Mouse (Mus musculus): Measurements from ENCODE around the gene Nol7. TPM values are rescaled to one million over a fixed set of nuclear protein-coding genes. Genes with fewer than 3 reads are reported as not detected.

Gene Nol7
- total and polyA plus RNA-seq, 3 experiments = 165 to 329 (median 260) TPM

GRCm38 (mm10) chr13:43415249-43415648 lies 17.1 kb downstream of the Nol7 start:
- dilution Hi-C loops (cut with MboI; ENCODE audit: extremely low pct_ligation_motif_present, extremely low pct_unique_long_range_greater_than_20kb, low sequenced_read_pairs) = no loop called here
- Histone ChIP-seq H3K27me3 (replicated peaks) (no peaks in the 10 kb centered on the region), H3K4me2 (ENCODE audit: insufficient read depth, low read depth, poor library complexity, severe bottlenecking) (no peak overlapping the region), H3K36me3 (replicated peaks in 1 of 2; ENCODE audit: control insufficient read depth in 1 of 2, insufficient read depth in 1 of 2, low read length in 1 of 2) (peaks cover 45 to 84% of the 10 kb centered on the region in 2 experiments), H3K9ac (ENCODE audit: insufficient read depth, low read depth) (no peak overlapping the region), H3K79me2 (replicated peaks; ENCODE audit: control insufficient read depth, extremely low read depth, insufficient read depth, poor library complexity, severe bottlenecking) (no peaks in the 10 kb centered on the region), H3K4me1 (ENCODE audit: control insufficient read depth in 1 of 2, insufficient read depth in 2 of 2) (peaks cover 0 to 10% of the 10 kb centered on the region in 2 experiments; a peak in 2 of 4 replicates), H3K27ac (ENCODE audit: insufficient read depth, low read depth) (no peak overlapping the region), H3K4me3 (replicated peaks in 1 of 3; ENCODE audit: low read depth in 2 of 3, low read length in 2 of 3, poor library complexity in 1 of 3) (no peak overlapping the region), H3K9me3 (replicated peaks; ENCODE audit: low read length) (no peaks in the 10 kb centered on the region)
- in situ Hi-C loops (cut with MboI; ENCODE audit: low pct_ligation_motif_present, low pct_unique_long_range_greater_than_20kb, low sequenced_read_pairs) = no loop called here
- no peak for DNase-seq (ENCODE audit: extremely low read depth)
- TF ChIP-seq CHD1 (IDR thresholded peaks at IDR 0.05; ENCODE audit: low read depth, low read length) (no peak), NELFE (IDR thresholded peaks at IDR 0.05; ENCODE audit: low read depth, low read length) (no peak), ZKSCAN1 (IDR thresholded peaks at IDR 0.05; ENCODE audit: borderline replicate concordance, low read depth, low read length) (no peak), GABPA (IDR thresholded peaks at IDR 0.05; ENCODE audit: insufficient replicate concordance, low read depth, low read length) (no peak), JUN (IDR thresholded peaks at IDR 0.05; ENCODE audit: insufficient read depth, low read depth, low read length) (no peak), KAT2A (IDR thresholded peaks at IDR 0.05; ENCODE audit: insufficient replicate concordance, low read length) (no peak), TBP (conservative IDR thresholded peaks at IDR 0.05; ENCODE audit: low read depth, low read length) (no peak), USF2 (conservative IDR thresholded peaks at IDR 0.05; ENCODE audit: low read depth, low read length) (no peak), RCOR1 (conservative IDR thresholded peaks at IDR 0.05; ENCODE audit: low read depth, low read length) (no peak), RAD21 (IDR thresholded peaks at IDR 0.05; ENCODE audit: low read depth, low read length) (no peak)

GRCm38 (mm10) chr13:43428436-43428835 lies 30.2 kb downstream of the Nol7 start:
- Histone ChIP-seq H3K36me3 (replicated peaks in 1 of 2; ENCODE audit: control insufficient read depth in 1 of 2, insufficient read depth in 1 of 2, low read length in 1 of 2) (peaks cover 5 to 40% of the 10 kb centered on the region in 2 experiments), H3K9me3 (replicated peaks; ENCODE audit: low read length) (no peaks in the 10 kb centered on the region), H3K9ac (ENCODE audit: insufficient read depth, low read depth) (no peak overlapping the region), H3K27ac (ENCODE audit: insufficient read depth, low read depth) (no peak overlapping the region), H3K4me1 (ENCODE audit: control insufficient read depth in 1 of 2, insufficient read depth in 2 of 2) (peaks cover 3 to 20% of the 10 kb centered on the region in 2 experiments; a peak in 3 of 4 replicates), H3K79me2 (replicated peaks; ENCODE audit: control insufficient read depth, extremely low read depth, insufficient read depth, poor library complexity, severe bottlenecking) (no peaks in the 10 kb centered on the region), H3K4me2 (ENCODE audit: insufficient read depth, low read depth, poor library complexity, severe bottlenecking) (no peak overlapping the region), H3K4me3 (replicated peaks in 1 of 3; ENCODE audit: low read depth in 2 of 3, low read length in 2 of 3, poor library complexity in 1 of 3) (no peak overlapping the region), H3K27me3 (replicated peaks) (no peaks in the 10 kb centered on the region)
- DNase-seq (ENCODE audit: extremely low read depth) = no peak
- TF ChIP-seq MAZ (IDR thresholded peaks at IDR 0.05; ENCODE audit: low read depth, low read length) (no peak), POLR2A (IDR thresholded peaks at IDR 0.05; ENCODE audit: low read depth, low read length) (no peak), TBP (conservative IDR thresholded peaks at IDR 0.05; ENCODE audit: low read depth, low read length) (no peak), SIN3A (IDR thresholded peaks at IDR 0.05; ENCODE audit: low read length) (no peak), HCFC1 (IDR thresholded peaks at IDR 0.05; ENCODE audit: low read depth, low read length) (no peak), TCF12 (IDR thresholded peaks at IDR 0.05; ENCODE audit: low read depth, low read length) (no peak), BHLHE40 (IDR thresholded peaks at IDR 0.05; ENCODE audit: low read depth, low read length) (no peak), JUND (conservative IDR thresholded peaks at IDR 0.05; ENCODE audit: low read depth, low read length) (no peak), USF2 (conservative IDR thresholded peaks at IDR 0.05; ENCODE audit: low read depth, low read length) (no peak), MAFK (IDR thresholded peaks at IDR 0.05; ENCODE audit: insufficient replicate concordance, low read length) (no peak), KAT2A (IDR thresholded peaks at IDR 0.05; ENCODE audit: insufficient replicate concordance, low read length) (no peak), RAD21 (IDR thresholded peaks at IDR 0.05; ENCODE audit: low read depth, low read length) (no peak), EP300 (IDR thresholded peaks at IDR 0.05; ENCODE audit: low read length) (no peak), ETS1 (conservative IDR thresholded peaks at IDR 0.05; ENCODE audit: low read depth, low read length) (no peak), MEF2A (IDR thresholded peaks at IDR 0.05; ENCODE audit: borderline replicate concordance, low read depth, low read length) (no peak), USF1 (IDR thresholded peaks at IDR 0.05; ENCODE audit: low read depth, low read length) (no peak), PAX5 (IDR thresholded peaks at IDR 0.05; ENCODE audit: low read length) (no peak), RCOR1 (conservative IDR thresholded peaks at IDR 0.05; ENCODE audit: low read depth, low read length) (no peak), NRF1 (IDR thresholded peaks at IDR 0.05; ENCODE audit: low read depth, low read length) (no peak)
- in situ Hi-C loops (cut with MboI; ENCODE audit: low pct_ligation_motif_present, low pct_unique_long_range_greater_than_20kb, low sequenced_read_pairs) (loop anchor here (10.0 kb wide), 1 partner anchor 64 kb away; the partner anchor contains the start of gene Sirt5), dilution Hi-C loops (cut with MboI; ENCODE audit: extremely low pct_ligation_motif_present, extremely low pct_unique_long_range_greater_than_20kb, low sequenced_read_pairs) (no loop called here)
